Mouse (Mus musculus) spleen, adult 2 months (tissue): ENCODE measurements around the gene Apaf1.

Experiments used
- CTCF ChIP-seq: fragments of 200-500 bp; IDR thresholded peaks from 2 replicates; pipeline ENCODE4 v1.5.1; 2011; ENCODE audit warnings: mild to moderate bottlenecking, inconsistent platforms; ENCODE audit not compliant: insufficient read depth, insufficient read length, insufficient replicate concordance; ENCODE audit errors: extremely low read depth
- POLR2A ChIP-seq: fragments of 200-500 bp; IDR thresholded peaks from 2 replicates; pipeline ENCODE4 v1.6.1; 2011; ENCODE audit warnings: low read depth, low read length, inconsistent platforms

- TF ChIP-seq POLR2A (no peak), CTCF (no peak)
These were observed 76.6 kb downstream of the Apaf1 start for GRCm38 (mm10) chr10:91005858-91006538.
